Mouse (Mus musculus) layer of hippocampus, postnatal 36 days (tissue): Measurements from ENCODE around the gene Egln2. TPM values are rescaled to one million over a fixed set of nuclear protein-coding genes. Genes with fewer than 3 reads are reported as not detected.

Source experiments
- DNase-seq, 2 experiments: peaks; one replicate each; pipeline ENCODE4 v3.0.0; 2022
- microRNA-seq, 2 experiments: library from miRNA; unstranded; fragments of <30 nt; microRNA quantifications; one replicate each; pipeline ENCODE4 v1.2.0; 2021
- total RNA-seq, 2 experiments: library from RNA; stranded (reverse); gene quantifications; 2 replicates each; pipeline ENCODE4 v1.2.3; 2021

Egln2 gene
- total RNA-seq, 2 experiments from 2014 or later = 102 to 108 TPM

DNA sequence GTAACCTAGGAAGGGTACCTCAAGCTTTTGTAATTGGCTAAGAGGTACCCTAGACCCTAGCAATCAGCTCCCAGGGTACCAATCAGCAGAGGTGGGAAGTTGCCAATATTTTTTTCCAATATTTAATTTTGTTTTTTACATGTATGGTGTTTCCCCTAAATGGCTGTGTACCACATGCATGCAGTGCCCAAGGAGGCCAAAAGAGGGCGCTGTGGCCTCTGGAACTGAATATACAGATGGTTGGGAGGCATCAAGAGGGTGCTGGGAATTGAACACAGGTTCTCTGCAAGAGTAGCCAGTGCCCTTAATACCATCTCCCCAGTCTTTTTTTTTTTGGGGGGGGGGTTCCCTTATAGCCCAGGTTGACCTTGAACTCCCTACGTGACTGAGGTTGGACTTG lies 35.2 kb downstream of the Egln2 start:
- DNase-seq = no peak

DNA sequence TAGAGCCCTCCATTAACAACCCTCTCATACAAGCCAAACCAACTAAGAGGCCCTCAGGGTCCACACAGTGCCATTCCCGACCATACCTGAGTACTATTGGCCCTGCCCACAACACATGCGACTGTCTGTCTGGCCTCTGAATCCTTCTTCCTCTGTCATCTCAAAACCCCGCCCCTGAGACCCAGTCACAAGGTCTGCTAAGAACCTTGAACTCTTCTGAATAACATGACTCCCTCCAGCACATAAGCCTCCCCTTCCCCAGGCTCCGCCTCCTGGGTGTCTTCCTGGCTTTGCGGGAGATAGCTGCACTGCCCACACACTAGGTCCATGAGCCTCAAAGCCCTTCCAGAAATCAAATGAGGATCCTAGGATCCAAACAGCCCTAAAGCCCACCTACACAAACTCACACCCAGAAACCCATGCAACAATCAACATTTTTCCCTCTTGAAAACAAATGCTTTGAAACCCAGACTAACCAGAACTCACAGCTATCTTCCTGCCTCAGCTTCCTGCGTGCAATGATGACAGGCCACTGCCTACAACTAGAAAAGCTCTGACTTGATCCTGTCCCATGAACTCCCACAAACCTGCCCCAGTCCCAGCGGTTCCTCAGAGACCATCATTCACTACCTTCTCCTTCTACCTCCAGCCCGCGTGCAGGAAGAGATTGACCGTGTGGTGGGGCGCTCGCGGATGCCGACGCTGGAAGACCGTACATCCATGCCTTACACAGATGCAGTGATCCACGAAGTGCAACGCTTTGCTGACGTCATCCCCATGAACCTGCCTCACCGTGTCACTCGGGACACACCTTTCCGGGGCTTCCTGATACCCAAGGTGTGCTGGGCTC lies 35.9 kb downstream of the Egln2 start:
- no peak for DNase-seq

DNA sequence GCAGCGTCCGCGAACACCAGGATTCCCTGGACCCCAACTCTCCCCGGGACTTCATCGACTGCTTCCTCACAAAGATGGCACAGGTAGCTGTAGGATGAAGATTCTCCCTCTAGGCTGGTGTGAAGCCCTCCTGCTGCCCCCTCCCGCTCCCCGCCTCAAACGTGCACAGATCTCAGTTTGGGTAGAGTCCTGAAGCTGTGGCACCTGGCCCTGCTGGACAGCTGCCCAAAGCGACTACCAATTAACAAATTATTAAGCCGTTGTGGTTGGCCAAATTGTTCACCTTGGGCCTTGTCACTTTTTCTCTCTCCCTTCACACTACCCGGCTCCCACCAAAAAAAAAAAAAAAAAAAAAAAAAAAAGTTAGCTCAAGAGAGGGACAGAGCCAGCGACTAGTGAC lies 36.8 kb downstream of the Egln2 start:
- DNase-seq = no peak

DNA sequence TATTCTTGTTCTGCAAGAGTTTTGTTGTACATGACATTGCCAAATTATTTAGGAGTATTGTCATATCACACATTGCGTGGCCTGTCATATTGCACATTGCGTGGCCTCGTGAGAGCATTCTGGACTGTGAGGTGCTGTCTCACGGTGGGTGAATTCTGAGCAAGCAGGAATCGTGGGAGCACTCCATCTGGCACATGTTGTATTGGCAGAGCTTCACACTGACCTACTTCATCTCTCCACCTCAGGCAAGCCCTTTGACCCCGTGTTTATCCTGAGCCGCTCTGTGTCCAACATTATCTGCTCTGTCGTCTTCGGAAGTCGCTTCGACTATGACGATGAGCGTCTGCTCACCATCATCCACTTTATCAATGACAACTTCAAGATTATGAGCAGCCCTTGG lies 37.7 kb downstream of the Egln2 start:
- DNase-seq = no peak

DNA sequence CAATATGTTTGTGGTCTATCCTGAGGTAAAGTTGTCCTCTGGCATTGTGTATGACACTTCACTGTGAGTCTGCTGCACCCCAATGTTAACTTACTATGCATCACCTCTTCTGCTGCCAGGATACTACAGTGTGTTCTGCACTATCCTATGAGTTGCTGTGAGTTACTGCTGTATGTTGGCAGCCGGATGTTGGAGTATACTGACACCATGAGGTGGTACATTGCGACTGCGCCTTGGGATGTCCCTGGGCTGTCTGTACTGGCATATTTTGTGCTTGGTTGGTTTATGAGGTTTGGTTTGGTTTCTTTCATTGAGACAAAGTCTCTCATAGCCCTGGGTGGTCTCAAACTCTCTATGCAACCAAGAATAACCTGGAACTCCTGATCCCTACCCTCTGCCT lies 38.4 kb downstream of the Egln2 start:
- DNase-seq = peak; percentile 15 to 29

DNA sequence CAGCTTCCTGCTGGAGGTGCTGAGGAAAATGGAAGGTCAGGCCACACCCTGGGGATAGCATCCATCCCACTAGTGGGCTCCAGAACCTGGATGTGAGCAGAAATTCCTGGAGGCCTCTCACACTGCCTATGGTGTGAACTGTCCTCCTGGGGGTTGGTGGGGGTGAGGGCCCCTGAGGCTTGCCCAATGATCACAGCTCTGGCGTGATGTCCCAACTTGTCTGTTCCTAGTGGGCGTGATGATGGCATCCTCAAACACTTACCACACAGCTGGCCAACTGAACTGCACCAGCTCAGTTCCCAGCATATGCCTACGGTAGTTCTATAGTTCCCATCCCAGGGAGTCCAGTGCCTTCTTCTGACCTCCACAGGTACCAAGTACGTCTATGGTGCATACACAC lies 41.6 kb downstream of the Egln2 start:
- DNase-seq = no peak

DNA sequence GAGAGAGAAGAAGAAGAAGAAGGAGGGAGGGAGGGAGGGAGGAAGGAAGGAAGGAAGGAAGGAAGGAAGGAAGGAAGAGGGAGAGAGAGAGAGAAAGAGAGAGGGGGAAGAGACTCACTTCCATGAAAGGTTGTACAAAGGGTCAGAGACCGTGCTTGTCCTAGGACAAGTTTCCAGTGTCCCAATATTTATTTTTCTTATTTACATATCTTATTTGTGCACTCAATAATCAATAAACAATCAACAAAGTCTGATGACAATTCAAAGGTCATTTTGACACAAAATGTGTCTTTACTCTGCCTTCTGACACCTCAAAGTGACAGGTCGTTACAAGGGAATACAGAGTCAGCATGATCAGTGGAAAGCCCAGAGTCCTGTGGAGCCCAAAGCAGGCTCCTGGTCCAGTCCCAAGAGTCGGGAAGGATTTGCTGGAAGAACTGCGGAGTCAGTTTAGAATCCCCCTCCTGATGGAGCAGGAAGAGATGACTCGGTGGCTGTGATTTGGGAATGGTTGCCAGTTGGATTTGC lies 42.2 kb downstream of the Egln2 start:
- no peak for DNase-seq

DNA sequence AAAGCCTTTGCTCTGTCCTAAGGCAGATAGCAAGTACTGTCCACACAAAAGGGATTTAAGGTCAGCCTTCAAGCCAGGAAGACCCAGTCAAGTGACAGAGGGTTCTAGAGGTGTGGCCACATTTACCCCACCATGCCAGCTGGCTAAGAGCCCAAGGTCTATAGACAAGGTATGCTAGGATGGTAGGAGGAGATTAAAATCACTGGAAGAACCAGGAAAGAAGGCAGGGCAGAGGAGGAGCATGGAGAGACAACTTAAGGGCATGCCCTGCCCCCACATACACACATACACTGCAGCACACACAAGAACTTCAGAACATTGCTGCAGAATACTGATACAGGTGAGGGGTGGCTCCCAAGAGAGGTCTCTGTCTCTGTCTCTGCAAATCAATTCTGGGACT lies 46.9 kb downstream of the Egln2 start, which contains the start of gene Cyp2f2:
Gene Cyp2f2, plus strand, starts transcription at position 234 of the 400 bp plus-strand sequence.
- DNase-seq = no peak

DNA sequence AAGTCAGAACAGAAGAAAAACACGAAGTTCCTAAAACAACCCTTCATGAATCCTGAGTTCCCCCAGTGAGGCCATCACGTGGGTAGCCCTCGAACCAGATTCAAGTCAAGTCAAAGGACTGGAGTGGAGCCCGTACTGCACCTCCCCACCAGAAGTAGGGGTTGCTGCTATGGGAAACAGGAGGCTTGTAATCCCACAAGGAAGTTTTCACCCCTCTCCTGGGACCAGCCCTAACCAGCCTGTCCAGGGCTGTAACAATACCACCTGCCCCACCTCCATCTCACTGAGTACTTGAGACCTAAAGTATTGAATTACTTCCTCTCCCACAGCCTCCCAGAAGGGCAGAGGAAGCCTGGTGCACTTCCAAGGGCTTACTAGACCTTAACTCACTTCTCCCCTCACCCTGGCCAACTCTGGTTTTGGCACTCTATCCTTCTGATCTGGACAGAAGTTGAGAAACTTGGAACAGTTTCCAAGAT lies 48.5 kb downstream of the Egln2 start:
- no peak for DNase-seq

DNA sequence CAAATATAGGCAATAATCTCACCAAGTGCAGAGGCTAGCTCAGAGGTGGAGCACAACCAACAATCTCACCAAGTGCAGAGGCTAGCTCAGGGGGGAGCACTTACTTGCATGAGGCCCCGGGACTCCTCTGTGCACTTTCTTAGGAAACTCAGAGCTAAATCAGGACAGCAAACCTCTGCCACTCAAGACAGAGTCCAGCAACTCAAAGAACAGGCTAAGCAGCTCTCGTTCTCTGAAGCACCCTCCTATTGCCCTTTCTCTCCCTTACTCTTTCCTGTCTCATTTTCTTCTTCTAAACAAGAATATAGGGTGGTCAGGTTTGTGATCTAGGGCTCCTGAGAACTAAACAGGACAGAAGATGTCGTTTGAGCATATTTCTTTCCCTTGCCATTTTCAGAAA lies 54.6 kb downstream of the Egln2 start:
- DNase-seq = no peak

DNA sequence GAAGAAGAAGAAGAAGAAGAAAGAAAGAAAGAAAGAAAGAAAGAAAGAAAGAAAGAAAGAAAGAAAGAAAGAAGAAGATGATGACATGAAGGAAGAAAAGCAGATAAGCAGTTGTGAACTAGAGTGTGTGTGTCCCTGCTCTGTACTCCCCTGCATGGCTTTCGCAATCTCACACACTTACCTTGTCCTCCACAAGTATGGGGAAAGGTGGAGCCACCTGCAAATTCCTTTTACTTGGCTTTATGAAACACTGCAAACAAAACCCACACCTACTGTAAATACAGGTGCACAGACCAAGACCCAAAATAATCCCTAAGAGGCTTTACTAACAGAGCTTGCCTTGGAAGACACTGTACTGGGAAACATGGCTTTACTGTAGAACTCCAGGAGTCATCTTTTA lies 55.6 kb downstream of the Egln2 start:
- DNase-seq = no peak

DNA sequence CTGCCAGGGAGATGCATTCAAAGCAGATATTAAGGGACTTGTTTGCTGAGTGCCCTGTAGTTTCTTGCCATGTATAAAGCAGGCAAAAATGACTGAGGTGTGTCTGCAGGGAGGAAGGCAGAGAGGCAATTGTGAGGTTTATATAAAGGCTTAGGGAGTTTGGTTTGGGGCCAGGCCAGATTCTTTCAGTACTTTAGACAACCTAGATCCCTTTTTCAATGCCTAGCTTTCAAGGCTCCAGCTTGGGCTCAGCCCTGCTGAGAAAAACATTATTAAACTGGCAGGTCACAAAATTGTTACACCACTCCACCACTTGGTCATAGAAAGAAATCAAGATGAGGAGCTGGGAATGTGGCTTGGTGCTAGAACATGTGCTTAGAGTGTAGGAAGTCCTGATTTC lies 56.3 kb downstream of the Egln2 start:
- no peak for DNase-seq

Small RNA genes within 50 kb of the gene (microRNA-seq; reads per million reads assigned to microRNA genes)
- gene Mir1191 = 0 reads per million in 2 experiments
- gene Mir3101 = 0 to 0.85 reads per million in 2 experiments

Other genes with a start within 250 kb of the Egln2 start
- gene Cyp2a22, start 227.4 kb downstream of the Egln2 start, total RNA-seq = not detected
- not detected for gene Cyp2a12, start 137.7 kb downstream of the Egln2 start, total RNA-seq
- under 1 TPM in 1 of 2 experiments, not detected in 1; 0.17 TPM for gene Cyp2f2, start 46.9 kb downstream of the Egln2 start, total RNA-seq
- not detected for gene Cyp2t4, start 13.1 kb downstream of the Egln2 start, total RNA-seq
- 10 to 100 TPM; 93.5 to 98.7 TPM for gene Rab4b, start 12.1 kb upstream of the Egln2 start, total RNA-seq
- gene Gm21983, start 14.3 kb upstream of the Egln2 start, total RNA-seq = not detected
- 1 to 10 TPM; 1.8 to 2.0 TPM for gene Mia, start 14.4 kb upstream of the Egln2 start, total RNA-seq
- 10 to 100 TPM; 20.4 to 25.4 TPM for gene BC024978, start 29.0 kb upstream of the Egln2 start, total RNA-seq
- gene Snrpa, start 29.5 kb upstream of the Egln2 start, total RNA-seq = 10 to 100 TPM; 84.2 to 96.0 TPM
- 10 to 100 TPM in 1 of 2 experiments, 1 to 10 TPM in 1; 9.3 to 10.1 TPM for gene Itpkc, start 61.9 kb upstream of the Egln2 start, total RNA-seq
- gene Coq8b, start 66.2 kb upstream of the Egln2 start, total RNA-seq = 10 to 100 TPM; 33.9 to 36.2 TPM
- 100 to 1,000 TPM; 137 to 144 TPM for gene Numbl, start 91.6 kb upstream of the Egln2 start, total RNA-seq
- gene Ltbp4, start 170.9 kb upstream of the Egln2 start, total RNA-seq = 10 to 100 TPM; 52.8 to 59.6 TPM
- 10 to 100 TPM; 36.2 to 37.3 TPM for gene Shkbp1, start 189.2 kb upstream of the Egln2 start, total RNA-seq
- gene Gm20479, start 190.6 kb upstream of the Egln2 start, total RNA-seq = not detected